Mouse (Mus musculus) liver, adult 2 months (tissue): Measurements from ENCODE around the gene Fam107b. TPM values are rescaled to one million over a fixed set of nuclear protein-coding genes. Genes with fewer than 3 reads are reported as not detected.

Experiments used
- DNase-seq: peaks from one replicate; pipeline ENCODE4 v3.0.0-alpha.2; 2011; ENCODE audit warnings: low read depth, low spot score; ENCODE audit errors: extremely low read depth
- H3K27ac ChIP-seq: fragments of 200-500 bp; replicated peaks from 2 replicates; pipeline ENCODE4 v1.5.1; 2012; ENCODE audit warnings: low read depth, mild to moderate bottlenecking, control low read depth, inconsistent platforms, low read length; ENCODE audit not compliant: insufficient read depth
- H3K27me3 ChIP-seq: fragments of 200-500 bp; 2 replicates; pipeline ENCODE4 v1.6.1; 2012; ENCODE audit warnings: mild to moderate bottlenecking, moderate library complexity, low read length, inconsistent platforms; ENCODE audit not compliant: control insufficient read depth, insufficient read depth
- H3K36me3 ChIP-seq: fragments of 200-500 bp; 2 replicates; pipeline ENCODE4 v1.6.1; 2012; ENCODE audit warnings: low read length, inconsistent platforms; ENCODE audit not compliant: control insufficient read depth, insufficient read depth
- H3K4me1 ChIP-seq: fragments of 200-500 bp; 2 replicates; pipeline ENCODE4 v1.6.1; 2011; ENCODE audit warnings: low read length; ENCODE audit not compliant: control insufficient read depth, insufficient read depth
- H3K4me3 ChIP-seq: fragments of 200-500 bp; 2 replicates; pipeline ENCODE4 v1.5.1; 2011; ENCODE audit warnings: low read depth, mild to moderate bottlenecking, control low read depth, low read length, moderate library complexity; ENCODE audit not compliant: insufficient read depth
- H3K79me2 ChIP-seq: fragments of 200-500 bp; 2 replicates; pipeline ENCODE4 v1.6.1; 2012; ENCODE audit warnings: inconsistent platforms, mild to moderate bottlenecking, low read length, moderate library complexity; ENCODE audit not compliant: control insufficient read depth, insufficient read depth
- H3K9ac ChIP-seq: fragments of 200-500 bp; 2 replicates; pipeline ENCODE4 v1.6.1; 2012; ENCODE audit warnings: low read depth, mild to moderate bottlenecking, control low read depth, inconsistent platforms, low read length
- CTCF ChIP-seq: fragments of 200-500 bp; IDR thresholded peaks from 2 replicates; pipeline ENCODE4 v1.5.1; 2011; ENCODE audit warnings: low read depth, low read length, control low read depth
- POLR2A ChIP-seq: fragments of 200-500 bp; IDR thresholded peaks from 2 replicates; pipeline ENCODE4 v1.6.1; 2011; ENCODE audit warnings: low read length, control low read depth; ENCODE audit not compliant: insufficient read depth; ENCODE audit errors: extremely low read depth
- WGBS: fragments of 180-500 bp; shearing (Covaris S2); methylation state at CpG from one replicate; pipeline ENCODE4 v1.1.7; 2018; 5-methylcytosine and 5-hydroxymethylcytosine counted together
- polyA plus RNA-seq: library from polyadenylated mRNA; depleted of rRNA; stranded (reverse); fragments of >200 nt; gene quantifications from 2 replicates; pipeline ENCODE4 v1.2.3, GENCODE M21; 2012
- total RNA-seq: library from RNA; depleted of rRNA; stranded (reverse); fragments of >200 nt; gene quantifications from 2 replicates; pipeline ENCODE4 v1.2.3, GENCODE M21; 2014

Gene Fam107b
- total and polyA plus RNA-seq, 2 experiments, result 13.7 to 68.6 TPM

DNA sequence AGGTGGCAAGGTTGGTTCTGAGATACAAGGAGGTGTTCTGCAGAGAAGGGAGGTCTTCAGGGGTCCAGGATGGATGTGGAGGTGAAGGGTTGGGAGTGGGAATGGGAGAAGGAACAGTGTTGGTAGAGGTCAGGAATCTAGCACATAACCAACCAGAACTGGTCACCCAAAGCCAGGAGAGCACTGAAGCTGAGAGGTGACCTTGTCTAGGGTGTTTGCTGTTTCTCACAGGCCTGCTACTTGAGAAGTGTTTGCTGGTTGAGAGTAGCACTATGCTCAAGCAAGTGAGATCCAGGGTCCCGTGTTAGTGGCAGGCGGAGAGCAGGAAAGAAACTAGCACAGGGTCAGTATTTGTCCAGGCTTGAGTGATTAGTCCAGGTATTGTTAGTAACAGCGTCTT lies 159.3 kb downstream of the Fam107b start:
- Histone ChIP-seq H3K27ac (no peak overlapping the region), H3K79me2 (peaks cover 63% of the 10 kb centered on the region), H3K4me3 (no peak overlapping the region), H3K4me1 (peaks cover 12% of the 10 kb centered on the region), H3K27me3 (no peaks in the 10 kb centered on the region), H3K36me3 (no peaks in the 10 kb centered on the region), H3K9ac (no peak overlapping the region)
- no peak for TF ChIP-seq CTCF
- TF ChIP-seq POLR2A, result no peak
- 70% methylated on average over 3 of the region's 3 CpGs for WGBS
- no peak for DNase-seq

DNA sequence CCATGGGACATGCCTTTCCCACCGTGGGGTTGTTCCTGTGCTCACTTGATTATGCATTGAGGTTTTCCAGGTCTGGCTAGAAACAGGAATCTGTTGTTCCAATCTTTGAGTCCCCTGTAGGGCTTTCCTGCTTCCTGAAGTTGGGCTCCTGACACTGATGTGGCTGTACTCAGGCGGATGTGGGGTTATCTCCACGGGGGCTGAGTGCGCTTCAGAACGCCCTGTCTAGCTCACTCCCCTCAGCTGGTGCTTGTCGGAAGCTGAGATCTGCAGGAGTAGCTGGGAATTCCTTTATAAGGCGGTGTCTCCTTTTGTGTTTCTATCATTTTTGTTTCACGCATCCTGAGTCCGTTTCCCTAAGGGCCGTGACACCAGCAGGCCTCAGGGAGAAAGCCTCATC lies 160.5 kb downstream of the Fam107b start:
- Histone ChIP-seq H3K9ac (no peak overlapping the region), H3K4me3 (no peak overlapping the region), H3K4me1 (peaks cover 12% of the 10 kb centered on the region), H3K27ac (peak overlapping the region; percentile 43; the same call in 1 of the 2 replicates), H3K27me3 (no peaks in the 10 kb centered on the region), H3K79me2 (peaks cover 59% of the 10 kb centered on the region), H3K36me3 (no peaks in the 10 kb centered on the region)
- DNase-seq, result no peak
- no peak for TF ChIP-seq CTCF
- TF ChIP-seq POLR2A, result no peak
- 79% methylated on average over 10 of the region's 10 CpGs for WGBS

DNA sequence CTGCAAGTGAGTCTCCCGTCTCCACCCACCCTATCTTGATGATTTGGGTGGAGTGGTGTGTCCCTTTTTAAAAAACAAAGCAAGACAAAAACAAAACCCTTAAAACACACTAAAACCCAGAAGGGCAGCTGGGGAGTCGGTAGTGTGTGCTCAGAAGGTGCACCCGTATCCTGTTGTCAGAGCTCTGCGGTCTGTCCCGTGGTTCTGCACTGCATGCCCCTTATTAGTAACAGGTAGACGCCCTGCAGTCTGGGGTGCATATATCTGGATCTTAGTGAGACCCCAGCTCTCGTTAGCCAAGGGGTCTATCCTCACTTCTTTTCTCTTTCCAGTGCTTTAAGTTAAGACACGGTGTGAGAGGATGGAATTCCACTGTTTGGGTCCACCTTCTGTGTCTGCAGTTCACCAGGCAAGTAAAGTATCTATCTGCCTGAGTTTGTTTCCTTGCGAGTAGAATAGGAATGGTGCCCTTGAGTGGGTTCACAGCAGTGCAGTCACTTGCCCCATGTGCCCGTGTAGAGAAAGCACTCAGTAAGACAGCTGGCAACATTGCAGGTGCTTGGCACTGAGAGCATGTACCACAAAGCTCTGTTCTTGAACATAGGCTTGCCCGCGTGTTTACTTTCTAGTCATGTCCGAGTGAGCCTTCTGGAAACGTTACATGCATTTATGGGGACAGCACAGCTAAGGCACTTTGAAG lies 161.2 kb downstream of the Fam107b start:
- no peaks in the 10 kb centered on the region for H3K27me3 ChIP-seq
- H3K9ac ChIP-seq, result no peak overlapping the region
- peaks cover 12% of the 10 kb centered on the region for H3K4me1 ChIP-seq
- peaks cover 60% of the 10 kb centered on the region for H3K79me2 ChIP-seq
- 81% methylated on average over 14 of the region's 14 CpGs for WGBS
- H3K27ac ChIP-seq, result no peak overlapping the region; the same call in 1 of the 2 replicates
- TF ChIP-seq CTCF (no peak), POLR2A (no peak)
- peak; percentile 56 for DNase-seq
- H3K36me3 ChIP-seq, result no peaks in the 10 kb centered on the region
- no peak overlapping the region for H3K4me3 ChIP-seq

DNA sequence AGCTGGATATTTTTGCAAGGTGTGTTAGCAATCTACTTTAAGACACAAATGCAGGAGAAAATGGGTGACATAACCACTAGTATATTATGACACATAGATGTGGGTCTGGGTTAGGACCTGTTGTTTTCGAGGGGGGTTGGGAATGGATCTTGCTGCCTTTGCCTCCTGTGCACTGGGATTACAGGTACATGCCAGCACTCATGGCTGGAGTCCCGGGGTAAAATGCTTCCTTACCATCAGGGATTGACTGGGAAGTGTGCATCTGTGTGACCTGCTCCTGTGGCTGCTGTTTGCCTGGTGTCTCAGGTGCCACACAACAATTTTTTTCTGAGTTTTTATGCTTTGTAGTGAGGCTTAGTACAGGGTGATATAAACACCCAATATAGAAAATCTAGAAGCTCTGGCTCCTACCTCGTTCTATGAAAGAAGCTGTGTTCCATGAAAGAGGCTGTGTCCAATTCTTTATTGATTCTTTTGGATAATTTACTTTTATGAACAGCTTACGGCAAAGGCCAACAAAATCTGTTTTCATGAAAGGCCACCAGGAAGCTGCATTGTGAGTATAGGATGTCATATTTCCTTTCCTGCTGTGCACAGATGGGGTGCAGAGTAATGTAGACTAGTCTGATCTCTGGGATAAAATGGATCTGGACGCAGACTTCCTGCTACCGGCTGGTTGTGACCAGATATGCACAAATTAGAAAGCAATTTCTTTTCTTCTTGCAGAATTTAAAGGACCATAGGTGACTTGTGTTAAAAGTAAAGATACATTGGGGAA lies 167.8 kb downstream of the Fam107b start:
- H3K4me3 ChIP-seq, result no peak overlapping the region
- no peaks in the 10 kb centered on the region for H3K27me3 ChIP-seq
- no peak overlapping the region for H3K27ac ChIP-seq
- TF ChIP-seq CTCF (no peak), POLR2A (no peak)
- no peaks in the 10 kb centered on the region for H3K36me3 ChIP-seq
- H3K79me2 ChIP-seq, result peaks cover 41% of the 10 kb centered on the region; the same call in 1 of the 2 replicates
- DNase-seq, result no peak
- peaks cover 12% of the 10 kb centered on the region for H3K4me1 ChIP-seq
- 38% methylated on average over 6 of the region's 6 CpGs for WGBS
- no peak overlapping the region for H3K9ac ChIP-seq

DNA sequence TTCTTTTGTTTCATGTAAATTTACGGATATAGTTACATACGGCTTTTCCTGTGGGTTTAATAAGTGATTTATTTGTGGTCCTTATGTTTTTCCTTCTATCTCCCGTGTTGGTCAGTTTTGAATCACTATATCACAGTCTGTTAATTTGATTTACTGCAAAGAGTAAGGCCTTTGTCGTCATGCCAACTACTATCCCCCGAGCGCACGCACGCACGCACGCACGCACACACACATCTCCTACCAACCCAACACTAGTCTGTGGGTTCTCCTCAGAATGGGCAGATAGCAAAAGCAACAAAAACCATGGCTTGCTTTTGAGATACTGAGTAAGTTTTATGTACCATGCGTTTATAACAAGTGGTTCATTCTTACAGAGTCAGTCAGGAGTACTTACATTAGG lies 168.4 kb downstream of the Fam107b start:
- no peak overlapping the region for H3K4me3 ChIP-seq
- DNase-seq, result no peak
- no peak overlapping the region for H3K27ac ChIP-seq
- H3K9ac ChIP-seq, result no peak overlapping the region
- 92% methylated on average over 12 of the region's 12 CpGs for WGBS
- peaks cover 12% of the 10 kb centered on the region for H3K4me1 ChIP-seq
- no peak for TF ChIP-seq POLR2A
- TF ChIP-seq CTCF, result no peak
- no peaks in the 10 kb centered on the region for H3K36me3 ChIP-seq
- H3K27me3 ChIP-seq, result no peaks in the 10 kb centered on the region
- peaks cover 47% of the 10 kb centered on the region; the same call in 1 of the 2 replicates for H3K79me2 ChIP-seq
